Mouse (Mus musculus): ENCODE measurements around the gene Pitpnb. TPM values are rescaled to one million over a fixed set of nuclear protein-coding genes. Genes with fewer than 3 reads are reported as not detected.

The Pitpnb gene
- total RNA-seq, 1 experiment, result 24.3 TPM

DNA sequence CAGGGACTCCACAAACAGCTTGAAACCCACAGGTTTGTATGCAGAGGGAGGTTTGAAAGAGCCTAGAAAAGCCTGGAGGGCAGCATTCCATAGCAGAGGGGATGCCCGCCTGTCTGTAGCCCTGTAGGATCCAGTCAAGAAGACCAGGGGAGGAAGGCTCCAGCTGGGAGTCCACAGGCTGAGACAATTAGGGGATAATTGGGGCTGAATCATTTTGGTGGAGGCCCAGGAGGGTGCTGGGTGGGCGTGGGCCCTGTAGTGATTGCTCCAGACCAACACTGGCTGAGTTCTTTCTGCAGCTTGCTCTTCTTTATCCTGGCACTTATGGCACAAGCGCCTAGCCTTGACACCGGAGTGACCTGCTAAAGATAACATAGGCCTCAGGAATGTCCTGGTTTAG is 67.9 kb downstream of the Pitpnb start:
- Histone ChIP-seq H3K27ac (ENCODE audit: insufficient read depth, low read depth, low read length, poor library complexity, severe bottlenecking) (no peak overlapping the region), H3K4me3 (ENCODE audit: insufficient read depth in 1 of 2, low read depth in 1 of 2, low read length in 2 of 2, poor library complexity in 1 of 2, severe bottlenecking in 1 of 2) (no peak overlapping the region), H3K36me3 (ENCODE audit: control insufficient read depth, insufficient read depth, low read length, poor library complexity, severe bottlenecking) (no peaks in the 10 kb centered on the region), H3K9ac (ENCODE audit: insufficient read depth, low read depth, low read length, poor library complexity, severe bottlenecking) (no peak overlapping the region), H3K4me1 (ENCODE audit: control insufficient read depth in 2 of 2, insufficient read depth in 2 of 2, low read length in 2 of 2, poor library complexity in 1 of 2) (peaks cover 0 to 9% of the 10 kb centered on the region in 2 experiments; a peak in 1 of 4 replicates), H3K9me3 (ENCODE audit: control insufficient read depth, insufficient read depth, low read depth, low read length) (no peaks in the 10 kb centered on the region)
- TF ChIP-seq ZNF384 (IDR thresholded peaks at IDR 0.05; ENCODE audit: low read depth, low read length) (no peak), ZC3H11A (IDR thresholded peaks at IDR 0.05; ENCODE audit: borderline replicate concordance, low read depth, low read length) (no peak), HCFC1 (IDR thresholded peaks at IDR 0.05; ENCODE audit: borderline replicate concordance, insufficient read depth, low read length) (no peak), MAFK (IDR thresholded peaks at IDR 0.05; ENCODE audit: insufficient read depth, low read depth, low read length) (no peak), CHD2 (IDR thresholded peaks at IDR 0.05; ENCODE audit: low read depth, low read length) (no peak)
- in situ Hi-C loops (cut with MboI; ENCODE audit: low sequenced_read_pairs in 2 of 2, unreplicated experiment in 2 of 2), result no loop called here
- DNase-seq (ENCODE audit: low read depth, low spot score), result no peak

DNA sequence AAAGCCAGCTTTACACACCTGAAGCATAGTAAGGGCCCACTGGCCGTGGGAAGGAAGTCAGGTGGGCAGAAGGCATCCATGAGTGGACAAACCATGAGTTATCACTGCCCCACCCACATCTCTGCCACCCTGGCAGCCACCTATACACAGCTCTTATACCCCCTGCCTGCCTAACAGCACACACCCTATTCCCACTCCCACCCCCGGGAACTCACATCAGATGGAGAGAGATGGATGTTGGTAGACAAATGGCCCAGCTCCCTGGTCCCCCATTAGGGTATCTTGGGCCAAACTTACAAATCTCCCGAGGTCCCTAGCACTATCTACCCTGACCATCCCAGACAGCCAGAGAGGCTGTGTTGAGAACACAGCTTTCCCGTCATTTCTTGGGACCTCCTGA is 68.7 kb downstream of the Pitpnb start:
- DNase-seq (ENCODE audit: low read depth, low spot score), result no peak
- H3K9ac ChIP-seq (ENCODE audit: insufficient read depth, low read depth, low read length, poor library complexity, severe bottlenecking), result no peak overlapping the region
- in situ Hi-C loops (cut with MboI; ENCODE audit: low sequenced_read_pairs in 2 of 2, unreplicated experiment in 2 of 2), result no loop called here
- peaks cover 0 to 6% of the 10 kb centered on the region in 2 experiments; a peak in 1 of 4 replicates for H3K4me1 ChIP-seq (ENCODE audit: control insufficient read depth in 2 of 2, insufficient read depth in 2 of 2, low read length in 2 of 2, poor library complexity in 1 of 2)
- no peaks in the 10 kb centered on the region for H3K36me3 ChIP-seq (ENCODE audit: control insufficient read depth, insufficient read depth, low read length, poor library complexity, severe bottlenecking)
- H3K9me3 ChIP-seq (ENCODE audit: control insufficient read depth, insufficient read depth, low read depth, low read length), result no peaks in the 10 kb centered on the region
- H3K27ac ChIP-seq (ENCODE audit: insufficient read depth, low read depth, low read length, poor library complexity, severe bottlenecking), result no peak overlapping the region
- TF ChIP-seq MAFK (IDR thresholded peaks at IDR 0.05; ENCODE audit: insufficient read depth, low read depth, low read length) (no peak), HCFC1 (IDR thresholded peaks at IDR 0.05; ENCODE audit: borderline replicate concordance, insufficient read depth, low read length) (no peak), CHD2 (IDR thresholded peaks at IDR 0.05; ENCODE audit: low read depth, low read length) (no peak), ZC3H11A (IDR thresholded peaks at IDR 0.05; ENCODE audit: borderline replicate concordance, low read depth, low read length) (no peak), ZNF384 (IDR thresholded peaks at IDR 0.05; ENCODE audit: low read depth, low read length) (no peak)
- H3K4me3 ChIP-seq (ENCODE audit: insufficient read depth in 1 of 2, low read depth in 1 of 2, low read length in 2 of 2, poor library complexity in 1 of 2, severe bottlenecking in 1 of 2), result no peak overlapping the region

DNA sequence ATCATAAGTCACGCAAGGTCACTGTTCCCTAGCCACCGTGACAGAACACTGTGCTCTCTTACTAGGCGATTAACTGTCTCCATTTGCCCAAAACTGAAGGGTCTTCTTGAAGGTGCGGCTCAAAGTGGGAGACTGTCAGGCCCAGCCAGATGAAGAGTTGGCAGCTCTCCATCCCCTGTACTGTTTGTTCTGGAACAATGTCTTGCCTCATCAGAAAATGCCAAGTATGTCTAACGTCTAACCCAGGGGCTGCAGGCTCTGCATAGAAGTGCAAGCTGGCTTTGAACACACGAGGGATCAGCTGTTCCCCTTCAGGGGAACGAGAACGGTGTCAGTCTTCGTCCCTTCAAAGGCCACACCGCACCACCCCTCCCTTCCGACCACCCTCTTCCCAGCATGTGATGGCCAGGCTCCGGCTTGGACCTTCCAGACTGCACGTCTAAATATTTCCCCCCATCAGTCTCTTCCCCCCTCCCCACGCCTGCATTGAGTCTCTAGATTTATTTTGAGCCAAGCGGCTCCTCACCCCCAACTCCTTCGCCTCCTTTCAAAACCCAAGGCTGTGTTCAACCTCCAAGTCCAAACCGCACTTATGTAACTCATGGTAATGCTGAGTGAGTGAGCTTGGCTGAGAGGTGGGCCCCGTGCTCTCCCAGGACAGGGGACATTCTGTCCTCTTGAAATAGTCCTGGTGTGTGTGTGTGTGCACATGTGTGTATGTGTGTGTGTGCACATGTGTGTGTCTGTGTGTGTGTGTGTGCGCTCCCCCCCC is 71.5 kb downstream of the Pitpnb start:
- in situ Hi-C loops (cut with MboI; ENCODE audit: low sequenced_read_pairs in 2 of 2, unreplicated experiment in 2 of 2), result no loop called here
- DNase-seq (ENCODE audit: low read depth, low spot score), result no peak

DNA sequence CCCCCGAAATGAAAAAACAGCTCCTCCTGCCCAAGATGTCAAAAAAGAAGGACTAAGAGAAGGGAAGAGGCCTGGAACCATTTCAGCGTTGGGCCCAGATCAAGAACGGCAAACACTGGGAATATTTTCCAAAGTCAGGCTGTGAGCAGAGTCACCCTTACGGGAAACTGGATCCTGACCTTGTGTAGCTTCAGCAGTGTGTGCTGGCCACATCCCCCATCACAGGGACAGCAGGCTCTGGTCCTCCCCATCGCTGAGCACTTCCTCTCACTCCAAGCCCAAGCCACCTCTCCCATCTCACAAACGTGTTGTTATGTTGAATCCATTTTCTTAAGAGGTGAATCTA is 72.1 kb downstream of the Pitpnb start:
- H3K9ac ChIP-seq (ENCODE audit: insufficient read depth, low read depth, low read length, poor library complexity, severe bottlenecking), result no peak overlapping the region
- H3K36me3 ChIP-seq (ENCODE audit: control insufficient read depth, insufficient read depth, low read length, poor library complexity, severe bottlenecking), result no peaks in the 10 kb centered on the region
- H3K9me3 ChIP-seq (ENCODE audit: control insufficient read depth, insufficient read depth, low read depth, low read length), result no peaks in the 10 kb centered on the region
- no peak overlapping the region for H3K4me3 ChIP-seq (ENCODE audit: insufficient read depth in 1 of 2, low read depth in 1 of 2, low read length in 2 of 2, poor library complexity in 1 of 2, severe bottlenecking in 1 of 2)
- H3K27ac ChIP-seq (ENCODE audit: insufficient read depth, low read depth, low read length, poor library complexity, severe bottlenecking), result no peak overlapping the region
- no peak for DNase-seq (ENCODE audit: low read depth, low spot score)
- peaks cover 0 to 3% of the 10 kb centered on the region in 2 experiments; a peak in 1 of 4 replicates for H3K4me1 ChIP-seq (ENCODE audit: control insufficient read depth in 2 of 2, insufficient read depth in 2 of 2, low read length in 2 of 2, poor library complexity in 1 of 2)
- TF ChIP-seq CHD2 (IDR thresholded peaks at IDR 0.05; ENCODE audit: low read depth, low read length), result no peak
- no peak for TF ChIP-seq ZNF384 (IDR thresholded peaks at IDR 0.05; ENCODE audit: low read depth, low read length)
- no peak for TF ChIP-seq ZC3H11A (IDR thresholded peaks at IDR 0.05; ENCODE audit: borderline replicate concordance, low read depth, low read length)
- TF ChIP-seq HCFC1 (IDR thresholded peaks at IDR 0.05; ENCODE audit: borderline replicate concordance, insufficient read depth, low read length), result no peak
- TF ChIP-seq MAFK (IDR thresholded peaks at IDR 0.05; ENCODE audit: insufficient read depth, low read depth, low read length), result no peak
- in situ Hi-C loops (cut with MboI; ENCODE audit: low sequenced_read_pairs in 2 of 2, unreplicated experiment in 2 of 2), result no loop called here

More for the DNA sequence above, 71.5 kb downstream of the Pitpnb start:
- Histone ChIP-seq H3K9me3 (ENCODE audit: control insufficient read depth, insufficient read depth, low read depth, low read length) (no peaks in the 10 kb centered on the region), H3K27ac (ENCODE audit: insufficient read depth, low read depth, low read length, poor library complexity, severe bottlenecking) (no peak overlapping the region), H3K4me1 (ENCODE audit: control insufficient read depth in 2 of 2, insufficient read depth in 2 of 2, low read length in 2 of 2, poor library complexity in 1 of 2) (peaks cover 0 to 3% of the 10 kb centered on the region in 2 experiments; a peak in 1 of 4 replicates), H3K9ac (ENCODE audit: insufficient read depth, low read depth, low read length, poor library complexity, severe bottlenecking) (no peak overlapping the region), H3K4me3 (ENCODE audit: insufficient read depth in 1 of 2, low read depth in 1 of 2, low read length in 2 of 2, poor library complexity in 1 of 2, severe bottlenecking in 1 of 2) (no peak overlapping the region), H3K36me3 (ENCODE audit: control insufficient read depth, insufficient read depth, low read length, poor library complexity, severe bottlenecking) (no peaks in the 10 kb centered on the region)
- no peak for TF ChIP-seq ZNF384 (IDR thresholded peaks at IDR 0.05; ENCODE audit: low read depth, low read length)
- TF ChIP-seq CHD2 (IDR thresholded peaks at IDR 0.05; ENCODE audit: low read depth, low read length), result no peak
- TF ChIP-seq ZC3H11A (IDR thresholded peaks at IDR 0.05; ENCODE audit: borderline replicate concordance, low read depth, low read length), result no peak
- no peak for TF ChIP-seq HCFC1 (IDR thresholded peaks at IDR 0.05; ENCODE audit: borderline replicate concordance, insufficient read depth, low read length)
- no peak for TF ChIP-seq MAFK (IDR thresholded peaks at IDR 0.05; ENCODE audit: insufficient read depth, low read depth, low read length)
